Mouse (Mus musculus): ENCODE measurements around the gene Gm49391.
"Not testable (repeated sequence)": the region's sequence is repeated elsewhere in the genome, so short reads cannot be mapped to it uniquely, and the experiment has no call there.

DNA sequence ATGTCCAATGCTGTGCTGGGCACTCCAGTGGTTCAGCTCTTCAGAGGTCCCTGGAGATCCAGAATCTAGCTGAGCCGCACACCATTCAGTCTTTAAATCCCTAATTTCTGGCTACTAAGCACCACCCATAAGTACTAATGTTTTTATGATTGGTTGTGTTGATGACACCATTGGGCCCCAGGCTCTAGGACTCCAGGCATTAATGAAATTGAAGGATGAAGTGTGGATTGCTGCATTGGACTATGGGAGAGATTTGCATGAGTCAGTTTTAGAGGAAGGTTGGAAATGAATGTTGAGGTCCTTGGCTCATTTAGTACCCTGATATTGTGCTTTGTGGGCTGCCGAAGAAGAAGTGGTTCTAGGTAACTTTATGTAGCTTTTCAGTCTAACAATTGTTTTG, 31.6 kb downstream of the Gm49391 start, which contains the start of gene Tpbpb:
- TF ChIP-seq POLR2A (IDR thresholded peaks at IDR 0.05; ENCODE audit: low read depth, low read length); CTCF (conservative IDR thresholded peaks at IDR 0.05; ENCODE audit: insufficient read depth, insufficient read length, low read depth, low read length): not testable (repeated sequence)

Data from kidney, adult 2 months (tissue).